Mouse (Mus musculus) B cell, adult 62 days (primary cell): ENCODE results near the gene Commd7. TPM values are rescaled to one million over a fixed set of nuclear protein-coding genes. Genes with fewer than 3 reads are reported as not detected.

Source experiments
- total RNA-seq: library from RNA; stranded (reverse); gene quantifications from 4 replicates; pipeline ENCODE4 v1.2.4, GENCODE M21; 2023

Gene Commd7
- 31.9 to 35.9 TPM (median 35.7 TPM) in 4 replicates for total RNA-seq

DNA sequence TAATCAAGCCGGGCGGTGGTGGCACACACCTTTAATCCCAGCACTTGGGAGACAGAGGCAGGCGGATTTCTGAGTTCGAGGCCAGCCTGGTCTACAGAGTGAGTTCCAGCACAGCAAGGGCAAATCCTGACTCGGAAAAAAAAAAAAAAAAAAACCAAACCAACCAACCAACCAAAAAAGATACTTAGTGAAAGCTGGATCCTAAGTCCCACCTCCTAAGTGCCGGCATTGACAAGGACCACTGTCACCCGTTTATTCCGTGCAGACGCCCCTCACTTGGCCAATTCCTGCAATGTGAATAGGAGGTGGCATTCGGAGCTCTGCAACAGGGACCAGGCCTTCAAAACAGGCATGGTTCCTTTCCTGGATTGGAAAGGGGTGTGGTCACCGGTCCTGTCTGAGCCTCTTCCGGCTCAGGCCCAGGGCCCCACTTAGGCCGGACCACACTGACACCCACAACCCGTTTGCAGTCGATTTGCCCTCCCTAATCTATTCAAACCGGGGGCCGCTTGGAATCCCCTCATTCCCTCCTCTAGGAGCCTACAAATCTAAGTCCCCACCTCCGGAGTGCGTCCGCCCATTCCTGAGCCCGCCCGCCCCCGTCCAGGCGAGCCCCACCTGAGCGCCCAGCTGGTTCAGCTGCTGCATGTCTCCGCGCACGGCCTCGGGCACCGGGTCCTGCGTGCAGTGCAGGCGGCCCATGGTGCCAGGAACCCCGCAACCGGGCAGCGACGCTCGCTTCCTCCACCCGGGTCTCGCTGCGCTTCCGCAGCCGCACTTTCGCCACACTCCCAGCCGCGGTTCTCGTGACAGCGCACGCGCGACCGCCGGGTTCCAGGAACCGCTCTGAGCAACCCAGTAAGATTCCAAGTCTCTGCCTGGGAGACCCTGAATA, at the start of gene Commd7:
Gene Commd7 (minus strand): TSS at position 806 of the 895 bp plus-strand sequence.

DNA sequence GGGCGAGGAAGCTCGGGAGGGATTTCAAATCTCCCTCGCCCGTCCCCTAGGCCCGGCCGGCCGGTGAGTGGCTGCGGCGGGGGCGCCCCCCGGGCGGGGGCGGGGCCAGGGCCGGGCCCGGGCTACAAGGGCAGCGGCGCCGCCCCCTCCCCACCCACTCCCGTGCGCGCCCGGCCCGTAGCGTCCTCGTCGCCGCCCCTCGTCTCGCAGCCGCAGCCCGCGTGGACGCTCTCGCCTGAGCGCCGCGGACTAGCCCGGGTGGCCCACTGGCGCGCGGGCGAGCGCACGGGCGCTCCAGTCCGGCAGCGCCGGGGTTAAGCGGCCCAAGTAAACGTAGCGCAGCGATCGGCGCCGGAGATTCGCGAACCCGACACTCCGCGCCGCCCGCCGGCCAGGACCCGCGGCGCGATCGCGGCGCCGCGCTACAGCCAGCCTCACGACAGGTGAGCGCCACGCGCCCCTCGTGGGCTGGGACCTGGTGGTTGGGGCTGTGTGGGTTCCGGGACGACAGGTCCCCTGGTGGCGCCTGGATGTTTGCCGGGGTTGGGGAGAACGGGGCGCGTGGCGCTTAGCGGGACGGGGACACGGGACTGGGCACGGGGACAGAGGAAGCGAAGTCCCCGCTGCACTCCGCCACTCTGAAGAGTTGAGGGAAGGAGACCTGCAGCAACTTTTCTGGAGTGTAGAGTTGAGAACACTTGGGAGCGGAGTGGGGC, 16.9 kb upstream of the Commd7 start, which contains the start of gene Dnmt3b:
Gene Dnmt3b (plus strand): TSS at position 153 of the 716 bp plus-strand sequence.

Other genes starting within 250 kb of the Commd7 start
- gene 4930404H24Rik, start 140.0 kb downstream of the Commd7 start, total RNA-seq: not detected in 4 replicates
- 0.30 to 0.91 TPM (median 0.76 TPM) in 4 replicates for gene Nol4l, start 102.8 kb downstream of the Commd7 start, total RNA-seq
- 6.9 to 8.7 TPM (median 8.3 TPM) in 4 replicates for gene Dnmt3b, start 16.7 kb upstream of the Commd7 start, total RNA-seq
- gene Dnmt3c, start 63.9 kb upstream of the Commd7 start, total RNA-seq: not detected in 4 replicates
- 148 to 157 TPM (median 152 TPM) in 4 replicates for gene Mapre1, start 108.5 kb upstream of the Commd7 start, total RNA-seq
- 1.0 to 1.3 TPM (median 1.2 TPM) in 4 replicates for gene Efcab8, start 147.2 kb upstream of the Commd7 start, total RNA-seq
- gene Sun5, start 238.3 kb upstream of the Commd7 start, total RNA-seq: not detected in 4 replicates
- gene Bpifb2, start 242.3 kb upstream of the Commd7 start, total RNA-seq: not detected in 4 replicates